Mouse (Mus musculus) myocyte (in vitro differentiated cells): ENCODE data around the gene Galnt15. TPM values are rescaled to one million over a fixed set of nuclear protein-coding genes. Genes with fewer than 3 reads are reported as not detected.

Source experiments
- H3K27me3 ChIP-seq: one replicate; pipeline ENCODE4 v1.6.1; 2011; ENCODE audit not compliant: control insufficient read depth, insufficient read depth, insufficient read length
- H3K36me3 ChIP-seq: one replicate; pipeline ENCODE4 v1.6.1; 2011; ENCODE audit not compliant: control insufficient read depth, insufficient read depth
- H3K4me2 ChIP-seq: one replicate; pipeline ENCODE4 v1.6.1; 2011; ENCODE audit warnings: low read depth, control low read depth
- H3K4me3 ChIP-seq: one replicate; pipeline ENCODE4 v1.5.1; 2011; ENCODE audit warnings: mild to moderate bottlenecking, control low read depth, moderate library complexity
- H3K79me2 ChIP-seq: one replicate; pipeline ENCODE4 v1.6.1; 2011; ENCODE audit not compliant: control insufficient read depth, insufficient read depth
- H3ac ChIP-seq: one replicate; pipeline ENCODE4 v1.6.1; 2011; ENCODE audit not compliant: control insufficient read depth, insufficient read length
- CEBPB ChIP-seq: IDR thresholded peaks from 2 replicates; pipeline ENCODE4 v1.6.1; 2011; ENCODE audit warnings: mild to moderate bottlenecking, moderate library complexity; ENCODE audit not compliant: poor library complexity, insufficient read depth, severe bottlenecking
- E2F4 ChIP-seq: IDR thresholded peaks from one replicate; pipeline ENCODE4 v1.6.1; 2011; ENCODE audit warnings: mild to moderate bottlenecking, control low read depth, moderate library complexity; ENCODE audit not compliant: insufficient read depth
- MAX ChIP-seq: IDR thresholded peaks from one replicate; pipeline ENCODE4 v1.6.1; 2011; ENCODE audit warnings: low read depth, mild to moderate bottlenecking, control low read depth
- MYOD1 ChIP-seq, 3 experiments: IDR thresholded peaks; one replicate each; pipeline ENCODE4 v1.6.1; 2011; ENCODE audit warnings: control low read depth in 2 of 3, low read depth in 2 of 3, mild to moderate bottlenecking in 2 of 3, moderate library complexity in 1 of 3; ENCODE audit not compliant: insufficient read length in 2 of 3, control insufficient read depth in 1 of 3
- MYOG ChIP-seq, 3 experiments: IDR thresholded peaks; one replicate each; pipeline ENCODE4 v1.6.1; 2011; ENCODE audit warnings: control low read depth in 2 of 3, low read depth in 2 of 3, mild to moderate bottlenecking in 2 of 3; ENCODE audit not compliant: insufficient read length in 2 of 3, control insufficient read depth in 1 of 3, insufficient read depth in 1 of 3
- POLR2A ChIP-seq: IDR thresholded peaks from one replicate; pipeline ENCODE4 v1.6.1; 2011; ENCODE audit warnings: low read depth, mild to moderate bottlenecking, control low read depth, moderate library complexity; ENCODE audit not compliant: insufficient read length
- POLR2AphosphoS2 ChIP-seq: IDR thresholded peaks from one replicate; pipeline ENCODE4 v1.6.1; 2011; ENCODE audit warnings: low read depth, control low read depth; ENCODE audit not compliant: insufficient read length
- REST ChIP-seq: IDR thresholded peaks from one replicate; pipeline ENCODE4 v1.6.1; 2011; ENCODE audit warnings: mild to moderate bottlenecking, control low read depth, moderate library complexity; ENCODE audit not compliant: insufficient read depth, insufficient read length
- SRF ChIP-seq: IDR thresholded peaks from one replicate; pipeline ENCODE4 v1.6.1; 2011; ENCODE audit warnings: low read depth; ENCODE audit not compliant: control insufficient read depth, insufficient read length
- TCF12 ChIP-seq: IDR thresholded peaks from one replicate; pipeline ENCODE4 v1.6.1; 2011; ENCODE audit warnings: mild to moderate bottlenecking, control low read depth; ENCODE audit not compliant: poor library complexity, insufficient read depth, severe bottlenecking
- TCF3 ChIP-seq: IDR thresholded peaks from one replicate; pipeline ENCODE4 v1.6.1; 2011; ENCODE audit warnings: low read depth, control low read depth; ENCODE audit not compliant: insufficient read length
- USF1 ChIP-seq: IDR thresholded peaks from one replicate; pipeline ENCODE4 v1.6.1; 2011; ENCODE audit warnings: low read depth, mild to moderate bottlenecking, control low read depth, moderate library complexity
- polyA plus RNA-seq: library from polyadenylated mRNA; unstranded; fragments of >200 nt; fragmentation: generic; extraction: Trizol; gene quantifications from one replicate; pipeline ENCODE4 v1.2.1, GENCODE M21; 2012; ENCODE audit warnings: missing spikeins

The Galnt15 gene
- polyA plus RNA-seq: not detected

DNA sequence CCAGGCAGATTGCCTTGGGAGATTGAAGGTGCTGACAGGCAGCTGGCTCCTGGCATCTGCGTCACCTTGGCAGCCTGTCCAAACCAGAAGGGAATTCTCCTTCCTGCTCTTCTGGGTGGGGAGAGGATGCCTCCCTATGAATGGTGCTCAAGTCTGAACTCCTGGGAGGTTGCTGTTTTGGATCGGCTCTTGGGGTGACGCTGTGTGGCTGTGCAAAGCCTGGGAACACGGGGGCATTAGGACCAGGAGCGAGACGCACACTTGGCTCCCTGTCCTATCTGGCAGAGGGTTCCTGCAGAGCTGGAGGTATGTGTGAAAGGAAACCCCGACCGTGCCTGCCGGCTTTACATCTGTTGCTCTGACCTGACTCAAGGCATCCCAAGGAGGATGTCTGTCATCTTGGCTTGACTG, at the start of gene Galnt15:
TSS of gene Galnt15 (plus strand) at position 309 of the 411 bp plus-strand sequence.
- Histone ChIP-seq H3K79me2 (no peaks in the 10 kb centered on the region), H3K36me3 (no peaks in the 10 kb centered on the region), H3K27me3 (no peaks in the 10 kb centered on the region), H3K4me3 (no peak within 1 kb of the TSS), H3ac (no peak within 1 kb of the TSS), H3K4me2 (no peak within 1 kb of the TSS)
- TF ChIP-seq E2F4: no peak
- TF ChIP-seq TCF12: no peak
- no peak for TF ChIP-seq MAX
- no peak for TF ChIP-seq USF1
- TF ChIP-seq MYOD1 (IDR thresholded peaks at IDR 0.05; ENCODE audit: control insufficient read depth in 1 of 3, insufficient read length in 2 of 3, low read depth in 2 of 3): no peak
- no peak for TF ChIP-seq SRF
- TF ChIP-seq MYOG (IDR thresholded peaks at IDR 0.05; ENCODE audit: control insufficient read depth in 1 of 3, insufficient read depth in 1 of 3, insufficient read length in 2 of 3, low read depth in 2 of 3): no peak
- TF ChIP-seq POLR2AphosphoS2: no peak
- no peak for TF ChIP-seq REST
- TF ChIP-seq POLR2A: no peak
- TF ChIP-seq CEBPB: no peak
- no peak for TF ChIP-seq TCF3

DNA sequence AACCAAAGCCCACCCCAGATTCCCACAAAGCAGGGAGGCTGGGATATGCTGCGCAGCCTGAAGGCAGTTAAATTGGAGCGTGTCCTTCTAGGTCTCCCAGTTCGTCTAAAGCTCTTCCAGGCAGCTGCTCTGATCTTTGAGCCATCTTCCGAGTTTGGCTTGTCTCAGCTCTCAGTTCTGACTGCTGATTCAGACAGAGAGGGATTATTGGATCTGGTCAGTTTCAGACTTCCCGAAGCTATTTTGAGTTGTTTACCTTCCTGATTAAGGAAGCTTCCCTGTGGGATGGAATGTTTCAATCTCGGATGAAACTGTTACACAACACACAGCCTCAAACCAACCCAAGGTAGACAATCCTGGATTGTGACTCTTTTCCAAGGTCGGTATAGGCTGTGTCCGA, 34.8 kb upstream of the Galnt15 start:
- no peak overlapping the region for H3K4me3 ChIP-seq
- H3K27me3 ChIP-seq: no peaks in the 10 kb centered on the region
- H3ac ChIP-seq: no peak overlapping the region
- peak overlapping the region; percentile 64 for H3K4me2 ChIP-seq
- TF ChIP-seq REST (no peak), USF1 (no peak), CEBPB (no peak), E2F4 (no peak), POLR2A (no peak), MYOD1 (IDR thresholded peaks at IDR 0.05; ENCODE audit: control insufficient read depth in 1 of 3, insufficient read length in 2 of 3, low read depth in 2 of 3) (no peak), TCF12 (no peak), SRF (no peak), MYOG (IDR thresholded peaks at IDR 0.05; ENCODE audit: control insufficient read depth in 1 of 3, insufficient read depth in 1 of 3, insufficient read length in 2 of 3, low read depth in 2 of 3) (no peak), TCF3 (no peak), POLR2AphosphoS2 (no peak), MAX (no peak)
- H3K79me2 ChIP-seq: no peaks in the 10 kb centered on the region
- H3K36me3 ChIP-seq: no peaks in the 10 kb centered on the region

DNA sequence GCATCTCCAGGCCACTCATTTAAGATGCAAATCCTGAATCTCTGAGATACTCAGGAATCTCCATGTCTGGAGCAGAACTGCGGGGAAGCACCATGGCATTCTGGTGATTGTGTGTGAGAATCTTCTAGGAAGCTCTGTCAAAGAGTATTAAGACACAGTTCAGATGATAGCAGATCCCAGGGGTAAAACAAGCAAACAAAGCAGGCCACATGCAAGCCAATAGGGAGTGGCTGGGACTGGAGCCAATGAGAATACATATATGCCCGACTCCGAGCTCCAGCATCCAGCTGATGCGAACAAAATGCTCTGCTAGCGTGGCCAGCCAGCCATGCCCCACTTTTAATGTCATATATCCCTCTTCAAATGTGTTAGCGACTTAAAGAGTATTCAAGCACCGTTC, 27.8 kb upstream of the Galnt15 start:
- Histone ChIP-seq H3K4me3 (no peak overlapping the region), H3K27me3 (no peaks in the 10 kb centered on the region), H3K36me3 (no peaks in the 10 kb centered on the region), H3ac (no peak overlapping the region), H3K79me2 (no peaks in the 10 kb centered on the region), H3K4me2 (no peak overlapping the region)
- no peak for TF ChIP-seq E2F4
- no peak for TF ChIP-seq REST
- no peak for TF ChIP-seq POLR2AphosphoS2
- TF ChIP-seq POLR2A: no peak
- TF ChIP-seq TCF12: no peak
- TF ChIP-seq TCF3: no peak
- no peak for TF ChIP-seq MAX
- TF ChIP-seq MYOG (IDR thresholded peaks at IDR 0.05; ENCODE audit: control insufficient read depth in 1 of 3, insufficient read depth in 1 of 3, insufficient read length in 2 of 3, low read depth in 2 of 3): no peak
- TF ChIP-seq MYOD1 (IDR thresholded peaks at IDR 0.05; ENCODE audit: control insufficient read depth in 1 of 3, insufficient read length in 2 of 3, low read depth in 2 of 3): no peak
- no peak for TF ChIP-seq CEBPB
- TF ChIP-seq SRF: no peak
- TF ChIP-seq USF1: no peak

DNA sequence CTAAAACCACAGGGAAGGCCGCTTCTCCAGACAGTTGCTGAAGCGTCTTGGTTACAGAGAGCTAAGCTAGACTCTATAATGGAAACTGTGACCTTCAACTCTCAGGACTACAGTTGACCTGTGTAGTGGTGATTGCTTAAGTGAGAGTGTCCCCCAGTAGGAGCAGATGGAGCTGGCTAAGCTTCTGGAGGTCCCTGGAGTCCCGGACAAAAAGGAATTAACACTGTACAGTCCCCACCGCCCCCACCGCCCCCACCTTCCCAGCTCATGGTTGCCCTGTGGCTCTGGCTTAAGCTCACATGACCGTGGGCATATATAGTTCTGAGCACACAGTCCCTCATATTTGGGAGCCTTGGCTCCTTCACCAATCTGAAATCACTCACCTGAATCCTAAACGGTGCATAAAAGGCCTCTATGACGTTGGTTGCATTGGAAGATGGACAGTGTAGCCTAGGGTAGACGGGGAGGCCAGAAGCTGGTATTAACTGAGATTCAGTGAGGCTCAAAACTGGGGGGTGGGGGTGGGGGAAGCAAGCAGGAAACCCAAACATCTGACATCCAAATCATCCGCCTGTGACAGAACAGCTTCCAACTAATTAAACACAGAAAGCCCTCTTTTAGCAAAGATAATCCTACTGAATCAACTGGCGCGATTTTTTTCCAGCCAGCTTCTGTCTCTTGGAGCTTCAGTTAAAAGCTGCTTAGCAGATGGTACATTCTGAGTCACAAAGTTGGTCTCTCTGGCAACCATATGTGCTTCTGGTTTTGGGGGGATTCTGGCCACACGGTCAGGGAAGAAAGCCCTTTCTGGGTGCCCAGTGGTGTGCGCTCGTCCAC, 26.1 kb upstream of the Galnt15 start:
- H3K4me3 ChIP-seq: no peak overlapping the region
- no peaks in the 10 kb centered on the region for H3K36me3 ChIP-seq
- H3K27me3 ChIP-seq: no peaks in the 10 kb centered on the region
- no peak overlapping the region for H3ac ChIP-seq
- H3K79me2 ChIP-seq: no peaks in the 10 kb centered on the region
- TF ChIP-seq MAX: no peak
- no peak for TF ChIP-seq SRF
- H3K4me2 ChIP-seq: no peak overlapping the region
